Mouse (Mus musculus) neural tube, embryonic 11.5 days (tissue): ENCODE results near the gene Hcrtr1. TPM values are rescaled to one million over a fixed set of nuclear protein-coding genes. Genes with fewer than 3 reads are reported as not detected.

Experiments
- ATAC-seq: fragments of 200-750 bp; cut with Nextera tagmentation; 2 replicates; pipeline ENCODE4 v1.8.0; 2017; ENCODE audit warnings: moderate number of reproducible peaks, mild to moderate bottlenecking, moderate TSS enrichment, moderate library complexity; ENCODE audit not compliant: insufficient read depth, low FRiP score, low TSS enrichment
- DNase-seq: peaks from one replicate; pipeline ENCODE4 v3.0.0-alpha.2; 2015; ENCODE audit warnings: low spot score
- H3K27ac ChIP-seq: fragments of 300-500 bp; sonication (generic); 2 replicates; pipeline ENCODE4 v1.5.1; 2014; ENCODE audit warnings: low read depth, mild to moderate bottlenecking, low read length
- H3K27me3 ChIP-seq: fragments of 300-500 bp; sonication (generic); 2 replicates; pipeline ENCODE4 v1.6.1; 2014; ENCODE audit warnings: mild to moderate bottlenecking, low read length, mixed read lengths; ENCODE audit not compliant: control insufficient read depth, insufficient read depth
- H3K36me3 ChIP-seq: fragments of 300-500 bp; sonication (generic); 2 replicates; pipeline ENCODE4 v1.6.1; 2014; ENCODE audit warnings: mild to moderate bottlenecking, low read length, moderate library complexity, mixed read lengths; ENCODE audit not compliant: control insufficient read depth, insufficient read depth
- H3K4me1 ChIP-seq: fragments of 300-500 bp; sonication (generic); 2 replicates; pipeline ENCODE4 v1.6.1; 2014; ENCODE audit warnings: low read length, mixed read lengths; ENCODE audit not compliant: control insufficient read depth, insufficient read depth
- H3K4me2 ChIP-seq: fragments of 300-500 bp; sonication (generic); 2 replicates; pipeline ENCODE4 v1.6.1; 2014; ENCODE audit warnings: low read depth, mild to moderate bottlenecking, moderate library complexity
- H3K4me3 ChIP-seq: fragments of 300-500 bp; sonication (generic); 2 replicates; pipeline ENCODE4 v1.5.1; 2014; ENCODE audit warnings: low read depth, low read length
- H3K9ac ChIP-seq: fragments of 300-500 bp; sonication (generic); 2 replicates; pipeline ENCODE4 v1.6.1; 2014; ENCODE audit warnings: mild to moderate bottlenecking, low read length
- H3K9me3 ChIP-seq: fragments of 300-500 bp; sonication (generic); 2 replicates; pipeline ENCODE4 v1.6.1; 2016; ENCODE audit warnings: low read length; ENCODE audit not compliant: control insufficient read depth
- WGBS: fragments of 180-500 bp; shearing (Covaris S2); extraction: QIAGEN DNeasy Blood & Tissue Kit; methylation state at CpG from one replicate; pipeline ENCODE4 v1.1.7; 2014; 5-methylcytosine and 5-hydroxymethylcytosine counted together
- polyA plus RNA-seq: library from polyadenylated mRNA; unstranded; fragments of >200 nt; fragmentation: Nextera tagmentation; extraction: Ambion mirVana; gene quantifications from 2 replicates; pipeline ENCODE4 v1.2.1, GENCODE M21; 2014

Gene Hcrtr1
- polyA plus RNA-seq, result 0.20 and 0.49 TPM in 2 replicates

DNA sequence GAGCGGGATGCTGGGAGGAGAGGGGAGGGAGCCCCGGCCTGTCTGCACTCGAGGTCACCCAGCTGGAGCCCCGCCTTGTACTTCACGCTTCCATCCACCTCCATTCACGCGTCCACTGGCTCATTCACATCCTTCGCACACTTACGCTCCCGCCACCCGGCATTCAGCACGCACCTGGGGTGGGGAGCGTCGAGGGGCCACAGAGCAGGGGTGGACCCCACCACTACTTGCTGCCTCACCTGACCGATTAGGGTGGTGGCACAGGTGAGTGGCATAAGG lies at the start of gene Hcrtr1:
Gene Hcrtr1, minus strand, starts transcription at position 146 of the 279 bp plus-strand sequence.
- DNase-seq (no peak), ATAC-seq (no peak)
- Histone ChIP-seq H3K27ac (no peak within 1 kb of the TSS), H3K9me3 (no peaks in the 10 kb centered on the region), H3K4me1 (peaks cover 9% of the 10 kb centered on the region), H3K36me3 (no peaks in the 10 kb centered on the region), H3K9ac (peak within 1 kb of the TSS; percentile 35; the same call in 1 of the 2 replicates), H3K4me2 (peak within 1 kb of the TSS; percentile 71), H3K4me3 (peak within 1 kb of the TSS; percentile 34), H3K27me3 (peaks cover 38% of the 10 kb centered on the region)
- WGBS, result under 1% methylated on average over 14 of the region's 15 CpGs

DNA sequence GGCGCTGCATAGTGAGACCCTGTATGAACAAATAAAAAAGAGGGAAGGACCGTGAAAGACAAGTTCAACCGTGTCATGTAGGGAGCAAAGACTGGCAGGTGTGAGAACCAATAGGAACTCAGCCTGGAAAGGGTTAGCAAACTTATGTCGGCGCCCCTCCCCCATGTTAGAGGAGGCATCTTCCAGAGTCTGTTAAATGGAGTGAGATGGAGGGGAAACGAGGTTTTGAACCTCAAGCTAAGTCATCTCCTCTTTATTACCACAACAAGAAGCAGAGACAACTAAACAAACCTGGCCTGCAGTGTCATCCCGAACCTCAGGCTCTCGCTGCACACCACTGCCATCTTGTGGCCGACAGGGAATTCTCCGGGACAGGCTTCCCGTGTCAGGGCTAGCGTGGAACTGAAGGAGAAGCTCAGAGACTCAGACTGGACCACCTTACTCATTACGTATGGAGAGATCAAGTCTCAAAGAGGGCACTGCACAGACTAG lies 49.7 kb upstream of the Hcrtr1 start:
- Histone ChIP-seq H3K4me2 (peak overlapping the region; percentile 15; the same call in 1 of the 2 replicates), H3K27ac (no peak overlapping the region), H3K27me3 (no peaks in the 10 kb centered on the region), H3K4me1 (no peaks in the 10 kb centered on the region), H3K4me3 (no peak overlapping the region), H3K9ac (no peak overlapping the region), H3K9me3 (no peaks in the 10 kb centered on the region), H3K36me3 (no peaks in the 10 kb centered on the region)
- DNase-seq, result peak; percentile 82
- no peak for ATAC-seq
- WGBS, result 3% methylated on average over 13 of the region's 13 CpGs

DNA sequence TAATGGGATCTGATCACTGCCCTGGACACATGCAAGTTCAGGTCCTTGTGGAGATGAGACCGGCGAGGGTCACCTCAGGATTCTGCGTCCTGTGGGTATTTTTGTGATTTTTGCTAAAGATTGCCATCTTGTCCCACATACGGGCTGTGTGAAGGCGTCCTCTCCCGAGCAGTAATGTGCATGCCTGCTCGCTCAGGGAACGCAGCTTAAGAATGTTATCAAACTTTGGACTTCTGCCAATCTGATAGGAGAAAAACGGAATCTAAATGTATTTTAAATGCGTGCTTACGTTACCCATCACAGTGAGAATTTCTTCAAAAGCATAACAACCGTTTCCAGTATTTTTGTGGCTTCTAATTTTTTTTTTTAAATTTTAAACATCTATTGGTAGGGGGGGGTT lies 47.7 kb upstream of the Hcrtr1 start:
- Histone ChIP-seq H3K9me3 (no peaks in the 10 kb centered on the region), H3K27me3 (no peaks in the 10 kb centered on the region), H3K4me3 (no peak overlapping the region), H3K27ac (no peak overlapping the region), H3K9ac (no peak overlapping the region), H3K4me2 (no peak overlapping the region), H3K4me1 (no peaks in the 10 kb centered on the region), H3K36me3 (no peaks in the 10 kb centered on the region)
- WGBS, result 94% methylated on average over 12 of the region's 12 CpGs
- ATAC-seq (no peak), DNase-seq (no peak)

DNA sequence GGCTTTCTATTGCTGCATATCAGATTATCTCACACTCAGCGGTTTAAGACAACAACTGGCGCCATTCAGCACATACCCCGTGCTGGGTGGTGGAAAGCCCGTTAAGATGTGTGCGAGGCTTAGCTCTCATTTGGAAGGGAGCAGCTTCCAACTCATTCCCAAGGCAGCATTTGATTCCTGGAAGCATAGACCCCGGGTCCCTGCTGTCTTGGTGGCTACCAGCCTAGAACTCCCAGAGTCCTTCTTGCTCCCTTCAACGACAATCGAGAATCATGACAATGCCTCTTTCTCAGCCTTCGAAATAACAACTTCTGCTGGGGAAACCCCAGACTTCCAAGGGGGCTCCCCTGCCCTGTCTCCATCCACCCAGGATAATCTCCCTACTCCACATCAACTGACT lies 47.3 kb upstream of the Hcrtr1 start:
- 83% methylated on average over 9 of the region's 9 CpGs for WGBS
- Histone ChIP-seq H3K9me3 (no peaks in the 10 kb centered on the region), H3K4me1 (no peaks in the 10 kb centered on the region), H3K4me3 (no peak overlapping the region), H3K9ac (no peak overlapping the region), H3K36me3 (no peaks in the 10 kb centered on the region), H3K27ac (no peak overlapping the region), H3K4me2 (no peak overlapping the region), H3K27me3 (no peaks in the 10 kb centered on the region)
- ATAC-seq, result no peak
- DNase-seq, result no peak

DNA sequence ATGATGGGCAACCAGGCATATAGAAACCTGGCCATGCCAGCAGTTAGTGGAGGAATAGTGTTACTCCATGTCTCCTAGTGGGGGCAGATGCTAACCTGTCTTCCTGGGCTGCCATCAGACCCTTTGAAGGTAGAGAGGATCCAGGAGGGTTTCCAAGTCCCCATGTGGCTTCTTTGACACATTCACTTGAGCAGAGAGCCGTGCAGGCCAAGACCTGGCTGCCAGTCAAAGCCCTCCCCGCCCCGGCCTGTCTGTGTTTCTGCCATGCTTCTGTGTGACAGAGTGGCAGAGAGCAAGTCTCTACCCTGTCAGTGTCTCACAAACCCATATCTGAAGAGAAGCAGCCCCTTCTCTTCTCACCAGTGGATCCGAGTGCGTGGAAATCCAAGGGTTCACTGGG lies 44.7 kb upstream of the Hcrtr1 start:
- Histone ChIP-seq H3K4me3 (no peak overlapping the region), H3K9ac (no peak overlapping the region), H3K27me3 (no peaks in the 10 kb centered on the region), H3K9me3 (no peaks in the 10 kb centered on the region), H3K27ac (no peak overlapping the region), H3K4me2 (no peak overlapping the region), H3K36me3 (no peaks in the 10 kb centered on the region), H3K4me1 (no peaks in the 10 kb centered on the region)
- ATAC-seq (no peak), DNase-seq (no peak)
- 91% methylated on average over 5 of the region's 5 CpGs for WGBS

DNA sequence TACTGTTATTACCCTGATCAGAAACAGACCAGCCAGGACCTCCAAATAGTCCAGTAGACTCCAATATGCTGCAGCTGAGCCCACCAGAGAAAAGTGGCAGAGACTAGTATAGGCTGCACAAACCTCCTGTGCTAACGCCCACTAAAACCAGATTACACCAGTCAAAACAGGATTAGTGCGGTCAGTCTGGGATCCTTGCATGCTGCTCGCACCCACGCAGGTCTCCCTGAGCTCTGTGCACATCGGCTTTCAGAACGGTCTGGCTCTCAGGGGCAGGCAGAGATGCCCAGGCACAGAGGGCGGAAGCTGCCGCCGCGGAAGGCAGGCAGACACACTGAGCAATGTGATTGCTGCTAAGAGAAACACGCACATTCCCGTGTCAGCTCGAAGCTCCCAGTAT lies 43.9 kb upstream of the Hcrtr1 start:
- Histone ChIP-seq H3K36me3 (no peaks in the 10 kb centered on the region), H3K9ac (no peak overlapping the region), H3K4me2 (no peak overlapping the region), H3K4me3 (no peak overlapping the region), H3K9me3 (no peaks in the 10 kb centered on the region), H3K27me3 (no peaks in the 10 kb centered on the region), H3K27ac (no peak overlapping the region), H3K4me1 (no peaks in the 10 kb centered on the region)
- WGBS, result 85% methylated on average over 13 of the region's 13 CpGs
- ATAC-seq (no peak), DNase-seq (no peak)

DNA sequence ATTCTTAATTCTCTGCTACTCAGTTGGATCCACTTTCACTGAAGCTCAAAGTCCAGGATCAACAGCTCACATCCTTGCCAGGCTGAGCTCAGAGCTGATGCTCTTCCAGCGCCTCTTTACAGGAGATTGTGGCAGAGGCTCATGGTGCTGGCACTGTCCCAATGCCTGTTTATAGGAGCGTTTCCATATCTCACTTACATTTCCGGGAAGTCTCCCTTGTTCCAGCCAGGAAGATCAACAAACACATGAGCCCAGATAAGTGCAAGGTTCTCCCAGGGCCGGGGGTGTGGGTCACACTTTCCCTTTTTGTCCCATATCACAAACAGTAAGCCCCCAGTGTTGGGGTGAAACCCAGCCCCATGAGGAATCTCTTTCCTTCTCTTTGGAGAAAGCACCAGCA lies 42.7 kb upstream of the Hcrtr1 start:
- Histone ChIP-seq H3K4me1 (no peaks in the 10 kb centered on the region), H3K4me2 (no peak overlapping the region), H3K9ac (no peak overlapping the region), H3K27me3 (no peaks in the 10 kb centered on the region), H3K4me3 (no peak overlapping the region), H3K36me3 (no peaks in the 10 kb centered on the region), H3K27ac (no peak overlapping the region), H3K9me3 (no peaks in the 10 kb centered on the region)
- ATAC-seq, result no peak
- 88% methylated on average over 4 of the region's 4 CpGs for WGBS
- DNase-seq, result no peak

DNA sequence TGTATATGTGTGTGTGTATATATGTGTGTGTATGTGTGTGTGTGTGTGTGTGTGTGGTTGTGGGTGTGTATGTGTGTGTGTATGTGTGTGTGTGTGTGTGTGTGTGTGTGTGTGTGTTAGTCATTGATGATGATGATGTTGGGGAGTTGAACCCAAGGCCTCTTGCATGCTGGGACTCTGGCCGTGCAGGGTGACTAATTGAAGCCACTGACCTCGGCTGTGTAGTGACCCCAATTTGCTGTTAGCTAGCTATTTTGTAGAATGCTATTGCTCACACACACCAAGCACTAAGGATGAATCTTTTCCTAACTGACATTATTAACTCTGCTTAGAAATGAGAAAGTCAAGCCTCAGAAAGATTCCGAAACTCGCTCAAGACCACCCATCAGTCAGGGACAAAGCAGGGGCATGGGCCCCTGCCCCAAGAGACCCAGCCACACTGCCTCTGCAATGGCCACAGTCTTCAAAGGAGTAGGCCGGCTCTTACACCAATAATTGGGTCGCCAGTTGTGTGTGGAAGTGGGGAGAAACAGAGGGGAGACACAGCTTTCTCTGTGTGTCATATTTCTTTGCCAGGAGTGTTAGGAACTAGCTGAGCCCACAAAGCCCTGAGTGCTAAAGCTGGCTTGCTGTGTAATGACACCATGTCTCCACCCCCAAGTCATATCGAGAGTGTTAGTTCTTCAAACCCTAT lies 41.9 kb upstream of the Hcrtr1 start:
- 65% methylated on average over 7 of the region's 7 CpGs for WGBS
- H3K9ac ChIP-seq, result no peak overlapping the region
- DNase-seq (no peak), ATAC-seq (no peak)
- H3K27ac ChIP-seq, result no peak overlapping the region
- H3K9me3 ChIP-seq, result no peaks in the 10 kb centered on the region
- H3K36me3 ChIP-seq, result no peaks in the 10 kb centered on the region
- no peaks in the 10 kb centered on the region for H3K27me3 ChIP-seq
- H3K4me2 ChIP-seq, result no peak overlapping the region
- no peaks in the 10 kb centered on the region for H3K4me1 ChIP-seq
- no peak overlapping the region for H3K4me3 ChIP-seq

DNA sequence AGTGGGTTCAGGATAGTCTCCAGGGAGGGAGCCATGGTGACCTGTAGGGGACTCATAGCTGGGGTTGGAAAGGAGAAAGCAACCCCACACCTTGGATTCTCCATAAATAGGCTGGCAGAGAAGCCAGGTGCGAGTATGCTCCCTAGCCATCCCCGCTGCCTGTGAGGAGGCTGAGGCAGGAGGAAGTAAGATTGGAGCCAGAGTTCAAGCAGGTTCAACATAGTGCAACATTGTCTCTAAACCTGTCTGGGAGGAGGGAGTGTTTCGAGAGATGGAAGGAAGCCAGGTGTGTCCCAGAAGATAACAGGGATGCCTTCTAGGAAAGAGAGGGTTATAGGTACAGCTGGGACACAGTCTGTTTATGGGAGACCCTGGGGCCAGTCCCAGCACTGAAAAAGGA lies 40.7 kb upstream of the Hcrtr1 start:
- H3K27ac ChIP-seq, result no peak overlapping the region
- no peaks in the 10 kb centered on the region for H3K36me3 ChIP-seq
- DNase-seq (no peak), ATAC-seq (no peak)
- H3K4me3 ChIP-seq, result no peak overlapping the region
- WGBS, result 80% methylated on average over 3 of the region's 3 CpGs
- 0 out of 2 replicates have a peak, but pooled peaks cover 6% of the 10 kb centered on the region for H3K4me1 ChIP-seq
- no peaks in the 10 kb centered on the region for H3K9me3 ChIP-seq
- H3K9ac ChIP-seq, result no peak overlapping the region
- peaks cover 3% of the 10 kb centered on the region; the same call in 1 of the 2 replicates for H3K27me3 ChIP-seq
- H3K4me2 ChIP-seq, result no peak overlapping the region
